Mouse (Mus musculus) forebrain, embryonic 15.5 days (tissue): ENCODE measurements around the gene Atp6v1g1. TPM values are rescaled to one million over a fixed set of nuclear protein-coding genes. Genes with fewer than 3 reads are reported as not detected.

ENCODE experiments used
- ATAC-seq: fragments of 200-750 bp; cut with Nextera tagmentation; replicated peaks from 2 replicates; pipeline ENCODE4 v1.8.0; 2017; ENCODE audit warnings: mild to moderate bottlenecking, moderate TSS enrichment, moderate library complexity
- H3K27ac ChIP-seq: fragments of 300-500 bp; sonication (generic); replicated peaks from 2 replicates; pipeline ENCODE4 v1.5.1; 2015; ENCODE audit warnings: mild to moderate bottlenecking, inconsistent platforms
- H3K27me3 ChIP-seq: fragments of 300-500 bp; sonication (generic); 2 replicates; pipeline ENCODE4 v1.6.1; 2015; ENCODE audit warnings: inconsistent platforms
- H3K36me3 ChIP-seq: fragments of 300-500 bp; sonication (generic); 2 replicates; pipeline ENCODE4 v1.6.1; 2015; ENCODE audit warnings: mild to moderate bottlenecking, inconsistent platforms
- H3K4me1 ChIP-seq: fragments of 300-500 bp; sonication (generic); 2 replicates; pipeline ENCODE4 v1.6.1; 2015; ENCODE audit warnings: inconsistent platforms
- H3K4me2 ChIP-seq: fragments of 300-500 bp; sonication (generic); replicated peaks from 2 replicates; pipeline ENCODE4 v1.6.1; 2015; ENCODE audit warnings: mild to moderate bottlenecking, inconsistent platforms
- H3K4me3 ChIP-seq: fragments of 300-500 bp; sonication (generic); 2 replicates; pipeline ENCODE4 v1.5.1; 2015; ENCODE audit warnings: mild to moderate bottlenecking, inconsistent platforms
- H3K9ac ChIP-seq: fragments of 300-500 bp; sonication (generic); replicated peaks from 2 replicates; pipeline ENCODE4 v1.6.1; 2015; ENCODE audit warnings: mild to moderate bottlenecking, inconsistent platforms
- H3K9me3 ChIP-seq: fragments of 300-500 bp; sonication (generic); 2 replicates; pipeline ENCODE4 v1.6.1; 2016; ENCODE audit warnings: inconsistent platforms
- WGBS: fragments of 180-500 bp; shearing (Covaris S2); methylation state at CpG from one replicate; pipeline ENCODE4 v1.1.7; 2015; ENCODE audit warnings: mixed read lengths; 5-methylcytosine and 5-hydroxymethylcytosine counted together
- polyA plus RNA-seq: library from polyadenylated mRNA; unstranded; fragments of >200 nt; fragmentation: Nextera tagmentation; extraction: Ambion mirVana; gene quantifications from 2 replicates; pipeline ENCODE4 v1.2.1, GENCODE M21; 2015

Atp6v1g1 gene
- polyA plus RNA-seq, 1 experiment from 2014 or later, result 452 TPM

- H3K9ac ChIP-seq, result no peak overlapping the region
- H3K4me1 ChIP-seq, result peaks cover 4% of the 10 kb centered on the region
- ATAC-seq, result no peak
- H3K27me3 ChIP-seq, result no peaks in the 10 kb centered on the region
- no peaks in the 10 kb centered on the region for H3K9me3 ChIP-seq
- H3K4me3 ChIP-seq, result no peak overlapping the region
- H3K4me2 ChIP-seq, result no peak overlapping the region
- peaks cover 43% of the 10 kb centered on the region for H3K36me3 ChIP-seq
- H3K27ac ChIP-seq, result no peak overlapping the region
- 79% methylated on average over 1 of the region's 1 CpGs for WGBS
These were observed 8.3 kb downstream of the Atp6v1g1 start for GRCm38 (mm10) chr4:63552865-63553264.

GRCm38 (mm10) chr4:63553789-63554576, 9.4 kb downstream of the Atp6v1g1 start:
- Histone ChIP-seq H3K4me1 (peaks cover 10% of the 10 kb centered on the region), H3K36me3 (peaks cover 38% of the 10 kb centered on the region), H3K27ac (no peak overlapping the region), H3K9me3 (no peaks in the 10 kb centered on the region), H3K9ac (no peak overlapping the region), H3K4me2 (no peak overlapping the region), H3K4me3 (no peak overlapping the region), H3K27me3 (no peaks in the 10 kb centered on the region)
- ATAC-seq, result no peak
- 32% methylated on average over 4 of the region's 4 CpGs for WGBS

DNA sequence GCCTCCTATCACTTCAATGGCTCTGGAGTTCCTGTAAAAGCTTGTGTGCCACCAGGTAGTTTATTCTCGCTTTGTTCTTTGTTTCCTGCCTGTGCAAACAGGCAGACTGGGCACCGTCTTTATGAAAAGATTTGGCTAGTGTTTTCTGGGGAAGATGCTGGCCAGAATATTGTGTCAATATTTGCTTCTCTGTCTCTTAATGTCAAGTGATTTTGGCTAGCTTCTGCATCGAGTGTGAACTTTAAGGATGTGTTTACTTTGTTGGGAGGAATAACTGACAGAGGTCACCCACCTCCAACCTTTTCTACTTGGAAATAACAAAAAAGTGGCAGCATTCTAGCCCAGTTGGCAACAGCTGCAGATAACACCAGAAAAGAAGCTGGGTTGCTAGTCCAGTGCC, 10.0 kb downstream of the Atp6v1g1 start:
- no peaks in the 10 kb centered on the region for H3K27me3 ChIP-seq
- ATAC-seq, result no peak
- H3K4me2 ChIP-seq, result no peak overlapping the region
- WGBS, result 49% methylated on average over 3 of the region's 3 CpGs
- H3K9ac ChIP-seq, result no peak overlapping the region
- no peak overlapping the region for H3K4me3 ChIP-seq
- no peak overlapping the region for H3K27ac ChIP-seq
- peaks cover 32% of the 10 kb centered on the region for H3K36me3 ChIP-seq
- H3K4me1 ChIP-seq, result peaks cover 14% of the 10 kb centered on the region
- H3K9me3 ChIP-seq, result no peaks in the 10 kb centered on the region

GRCm38 (mm10) chr4:63555111-63555510, 10.5 kb downstream of the Atp6v1g1 start:
- 96% methylated on average over 2 of the region's 2 CpGs for WGBS
- no peak for ATAC-seq
- H3K9me3 ChIP-seq, result no peaks in the 10 kb centered on the region
- H3K4me3 ChIP-seq, result no peak overlapping the region
- H3K27me3 ChIP-seq, result no peaks in the 10 kb centered on the region
- peaks cover 30% of the 10 kb centered on the region for H3K36me3 ChIP-seq
- no peak overlapping the region for H3K9ac ChIP-seq
- no peak overlapping the region for H3K4me2 ChIP-seq
- no peak overlapping the region for H3K27ac ChIP-seq
- H3K4me1 ChIP-seq, result peaks cover 14% of the 10 kb centered on the region

- WGBS, result 62% methylated on average over 5 of the region's 5 CpGs
- no peak overlapping the region for H3K4me3 ChIP-seq
These were observed 12.1 kb downstream of the Atp6v1g1 start for GRCm38 (mm10) chr4:63556665-63557064.

DNA sequence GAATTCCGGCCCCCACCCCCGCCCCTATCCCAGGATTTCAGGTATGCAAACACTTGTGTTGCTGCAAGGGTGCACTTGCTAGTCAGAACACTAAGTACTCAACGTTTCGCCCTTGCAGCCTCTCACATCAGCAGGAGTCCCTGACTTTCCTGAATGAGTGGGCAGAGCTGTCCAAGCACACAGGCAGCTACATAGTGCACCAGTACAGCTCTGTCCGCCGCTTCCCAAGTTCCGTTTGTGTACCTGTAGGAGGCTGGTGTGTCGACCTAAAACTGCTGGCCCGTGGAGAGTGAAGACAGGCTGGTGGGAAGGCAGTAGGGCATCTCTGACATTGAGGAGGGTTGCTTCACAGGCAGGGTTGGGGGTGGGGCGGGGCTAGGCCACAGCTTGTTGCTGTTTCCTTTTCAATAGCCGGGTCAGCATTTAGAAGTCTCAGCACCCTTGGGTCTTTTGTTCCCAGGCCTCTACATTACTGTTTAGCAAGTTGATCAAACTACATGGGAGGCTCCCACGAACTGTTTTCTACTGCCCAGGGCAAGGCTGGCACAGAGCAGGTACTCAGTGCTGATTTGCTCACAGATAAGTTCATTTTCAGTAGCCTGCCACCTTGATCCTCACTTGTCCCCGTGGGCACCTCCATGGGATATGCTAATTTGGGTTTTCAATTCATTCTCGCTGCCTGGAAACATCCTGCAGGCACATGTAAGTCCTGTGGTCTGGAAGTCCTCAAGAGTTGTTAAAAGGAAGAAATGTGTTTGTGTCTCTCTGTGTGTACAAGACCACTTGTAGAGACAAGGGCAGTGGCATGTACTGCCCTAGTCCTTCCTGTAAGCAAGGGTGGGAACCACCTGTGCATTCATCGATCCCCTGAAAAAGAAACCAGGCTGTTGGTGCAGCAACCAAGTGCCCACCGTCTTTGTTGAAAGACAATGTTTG, 12.8 kb downstream of the Atp6v1g1 start:
- Histone ChIP-seq H3K4me1 (peaks cover 14% of the 10 kb centered on the region), H3K4me3 (no peak overlapping the region), H3K27ac (no peak overlapping the region), H3K9me3 (no peaks in the 10 kb centered on the region), H3K27me3 (no peaks in the 10 kb centered on the region), H3K36me3 (peaks cover 11% of the 10 kb centered on the region), H3K9ac (no peak overlapping the region), H3K4me2 (peak overlapping the region; percentile 93; the same call in 1 of the 2 replicates)
- WGBS, result 30% methylated on average over 16 of the region's 16 CpGs
- no peak for ATAC-seq

More at GRCm38 (mm10) chr4:63556665-63557064, 12.1 kb downstream of the Atp6v1g1 start:
- Histone ChIP-seq H3K27ac (no peak overlapping the region), H3K9ac (no peak overlapping the region), H3K27me3 (no peaks in the 10 kb centered on the region), H3K4me2 (no peak overlapping the region), H3K4me1 (peaks cover 14% of the 10 kb centered on the region), H3K36me3 (peaks cover 19% of the 10 kb centered on the region), H3K9me3 (no peaks in the 10 kb centered on the region)
- ATAC-seq, result no peak

DNA sequence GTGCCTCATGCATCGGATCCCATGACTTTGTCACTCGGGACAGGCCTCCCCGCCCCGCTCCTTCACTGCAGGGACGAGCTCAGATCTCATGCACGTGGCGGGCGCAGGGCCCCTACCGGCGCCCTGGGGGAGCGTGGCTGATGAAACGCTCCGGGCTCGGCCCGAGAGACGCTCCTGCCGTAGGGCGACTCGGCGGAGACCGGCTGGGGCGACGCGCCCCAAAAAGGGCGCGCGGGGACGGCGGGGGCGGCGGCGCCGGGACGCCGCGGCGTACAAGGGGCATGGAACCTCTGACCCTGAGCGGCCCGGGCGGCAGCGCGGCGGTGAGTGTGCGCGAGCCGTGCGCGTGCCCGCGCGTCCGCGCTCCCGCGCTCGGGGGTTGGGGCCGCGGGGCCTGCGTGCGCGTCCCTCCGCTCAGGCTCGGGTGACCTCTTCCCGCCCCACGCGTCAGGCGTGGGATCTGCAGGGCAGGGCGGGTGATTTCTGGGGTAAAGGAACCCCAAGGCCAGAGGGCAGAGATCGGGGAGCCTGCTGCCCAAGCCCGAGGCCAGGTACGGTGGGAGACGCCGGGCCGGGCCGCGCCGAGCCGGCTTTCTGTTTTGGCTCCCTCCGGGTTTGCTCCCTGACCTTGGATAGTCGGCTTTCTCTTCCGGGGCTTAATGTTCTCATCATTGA, 14.0 kb downstream of the Atp6v1g1 start, which contains the start of gene Tmem268:
Gene Tmem268, plus strand, starts transcription at position 375 of the 675 bp plus-strand sequence.
- peaks cover 14% of the 10 kb centered on the region for H3K4me1 ChIP-seq
- H3K4me3 ChIP-seq, result peak within 1 kb of the TSS; percentile 77
- H3K9me3 ChIP-seq, result no peaks in the 10 kb centered on the region
- H3K27ac ChIP-seq, result peak within 1 kb of the TSS; percentile 25; the same call in 1 of the 2 replicates
- peak; percentile 87 for ATAC-seq
- H3K9ac ChIP-seq, result peak within 1 kb of the TSS; percentile 78
- WGBS, result under 1% methylated on average over 81 of the region's 81 CpGs
- 0 out of 2 replicates have a peak, but pooled peaks cover 3% of the 10 kb centered on the region for H3K36me3 ChIP-seq
- H3K27me3 ChIP-seq, result no peaks in the 10 kb centered on the region
- H3K4me2 ChIP-seq, result peak within 1 kb of the TSS; percentile 93

- Histone ChIP-seq H3K9me3 (no peaks in the 10 kb centered on the region), H3K4me1 (peaks cover 14% of the 10 kb centered on the region), H3K27ac (no peak overlapping the region), H3K27me3 (no peaks in the 10 kb centered on the region), H3K36me3 (no peaks in the 10 kb centered on the region), H3K9ac (peak overlapping the region; percentile 78), H3K4me2 (peak overlapping the region; percentile 93), H3K4me3 (peak overlapping the region; percentile 77)
- ATAC-seq, result peak; percentile 4; the same call in 1 of the 2 replicates
- 41% methylated on average over 9 of the region's 9 CpGs for WGBS
These were observed 14.6 kb downstream of the Atp6v1g1 start for GRCm38 (mm10) chr4:63559127-63559697.

- H3K9ac ChIP-seq, result no peak overlapping the region
- no peaks in the 10 kb centered on the region for H3K9me3 ChIP-seq
- H3K27ac ChIP-seq, result no peak overlapping the region
- no peaks in the 10 kb centered on the region for H3K36me3 ChIP-seq
- no peaks in the 10 kb centered on the region for H3K27me3 ChIP-seq
- no peak overlapping the region for H3K4me2 ChIP-seq
- WGBS, result 51% methylated on average over 8 of the region's 8 CpGs
- H3K4me3 ChIP-seq, result no peak overlapping the region
- peaks cover 14% of the 10 kb centered on the region for H3K4me1 ChIP-seq
- ATAC-seq, result no peak
These were observed 15.5 kb downstream of the Atp6v1g1 start for GRCm38 (mm10) chr4:63560079-63560478.

- Histone ChIP-seq H3K27me3 (no peaks in the 10 kb centered on the region), H3K9me3 (no peaks in the 10 kb centered on the region), H3K4me2 (no peak overlapping the region), H3K36me3 (no peaks in the 10 kb centered on the region), H3K4me3 (no peak overlapping the region), H3K9ac (no peak overlapping the region), H3K4me1 (peaks cover 14% of the 10 kb centered on the region), H3K27ac (no peak overlapping the region)
- WGBS, result 81% methylated on average over 7 of the region's 7 CpGs
- ATAC-seq, result no peak
These were observed 17.5 kb downstream of the Atp6v1g1 start for GRCm38 (mm10) chr4:63561861-63562675.

GRCm38 (mm10) chr4:63562742-63563141, 18.2 kb downstream of the Atp6v1g1 start:
- H3K36me3 ChIP-seq, result no peaks in the 10 kb centered on the region
- no peak overlapping the region for H3K27ac ChIP-seq
- no peaks in the 10 kb centered on the region for H3K27me3 ChIP-seq
- H3K9ac ChIP-seq, result no peak overlapping the region
- no peak overlapping the region for H3K4me3 ChIP-seq
- ATAC-seq, result no peak
- no peak overlapping the region for H3K4me2 ChIP-seq
- peaks cover 14% of the 10 kb centered on the region for H3K4me1 ChIP-seq
- 82% methylated on average over 4 of the region's 4 CpGs for WGBS
- H3K9me3 ChIP-seq, result no peaks in the 10 kb centered on the region
